Mouse (Mus musculus) cerebellum, adult 11-12 months (tissue): ENCODE results near the gene Echdc3.
A peak's percentile ranks its signal among the peaks of the same experiment; 100 is the strongest.

Experiments
- DNase-seq: peaks from one replicate; pipeline ENCODE4 v3.0.0; 2022

Gene Echdc3

GRCm38 (mm10) chr2:6212724-6213511 lies at the start of gene Echdc3:
Gene Echdc3 (minus strand): TSS chr2:6213033.
- DNase-seq: peak; percentile 88

GRCm38 (mm10) chr2:6261718-6262117 lies 48.9 kb upstream of the Echdc3 start:
- no peak for DNase-seq

- DNase-seq: no peak
These were observed 48.4 kb upstream of the Echdc3 start for GRCm38 (mm10) chr2:6261201-6261672.

- DNase-seq: no peak
These were observed 47.8 kb upstream of the Echdc3 start for GRCm38 (mm10) chr2:6260661-6261060.

- DNase-seq: no peak
These were observed 46.3 kb upstream of the Echdc3 start for GRCm38 (mm10) chr2:6259182-6259581.

- no peak for DNase-seq
These were observed 45.2 kb upstream of the Echdc3 start for GRCm38 (mm10) chr2:6258026-6258425.

- DNase-seq: no peak
These were observed 44.3 kb upstream of the Echdc3 start for GRCm38 (mm10) chr2:6257146-6257545.

GRCm38 (mm10) chr2:6255989-6256841 lies 43.4 kb upstream of the Echdc3 start:
- peak; percentile 29 for DNase-seq

GRCm38 (mm10) chr2:6255402-6255988 lies 42.7 kb upstream of the Echdc3 start:
- DNase-seq: no peak

GRCm38 (mm10) chr2:6252491-6252890 lies 39.7 kb upstream of the Echdc3 start:
- DNase-seq: no peak

- no peak for DNase-seq
These were observed 38.3 kb upstream of the Echdc3 start for GRCm38 (mm10) chr2:6251076-6251496.

- no peak for DNase-seq
These were observed 28.6 kb upstream of the Echdc3 start for GRCm38 (mm10) chr2:6241446-6241845.

GRCm38 (mm10) chr2:6240072-6240471 lies 27.2 kb upstream of the Echdc3 start:
- DNase-seq: no peak

GRCm38 (mm10) chr2:6239333-6239732 lies 26.5 kb upstream of the Echdc3 start:
- no peak for DNase-seq

GRCm38 (mm10) chr2:6238679-6239078 lies 25.8 kb upstream of the Echdc3 start:
- DNase-seq: no peak

GRCm38 (mm10) chr2:6238244-6238643 lies 25.4 kb upstream of the Echdc3 start:
- DNase-seq: no peak

- DNase-seq: no peak
These were observed 20.5 kb upstream of the Echdc3 start for GRCm38 (mm10) chr2:6233353-6233752.

GRCm38 (mm10) chr2:6232755-6233154 lies 19.9 kb upstream of the Echdc3 start:
- DNase-seq: no peak

GRCm38 (mm10) chr2:6230865-6231264 lies 18.0 kb upstream of the Echdc3 start:
- DNase-seq: no peak

GRCm38 (mm10) chr2:6229597-6230290 lies 16.9 kb upstream of the Echdc3 start:
- peak; percentile 63 for DNase-seq

- DNase-seq: peak; percentile 59
These were observed 14.2 kb upstream of the Echdc3 start for GRCm38 (mm10) chr2:6227059-6227445.

GRCm38 (mm10) chr2:6226361-6227058 lies 13.7 kb upstream of the Echdc3 start:
- peak; percentile 91 for DNase-seq
